Comparison of ENCODE assay signal across 10 mouse cellular contexts in genomic region chr10:121428011-121428711, GRCm38 (mm10). TPM values are rescaled to one million over a fixed set of nuclear protein-coding genes. Genes with fewer than 3 reads are reported as not detected.
DNase-seq lines count a peak whose midpoint lies in the region; TF ChIP-seq lines count a peak whose summit lies in the region.
"Had no signal": no experiment of that assay in that cellular context is flagged by ENCODE, and none has a peak within 500 bp of the region (broad histone marks: within the 10 kb centered on the region; RNA-seq: fewer than 3 reads in every experiment).

No protein-coding gene starts in this region.

- intact Hi-C loops in left cerebral cortex, postnatal 36 days (cut with DNase I): loop anchor here (5.0 kb wide), 1 partner anchor 44 kb away; no protein-coding TSS in a partner anchor

- no peak overlapping the region for H3K4me3 ChIP-seq in layer of hippocampus, adult 2 months
- H3K4me3 ChIP-seq in E14TG2a.4 (replicated peaks; ENCODE audit: low read length): peak overlapping the region; percentile 43
- peak overlapping the region; percentile 54 for H3K4me3 ChIP-seq in brown adipose tissue, adult 24 weeks (ENCODE audit: insufficient read depth, low read depth, low read length)
- H3K4me3 ChIP-seq: forebrain, embryonic 12.5 days had no signal

- peaks cover 99% of the 10 kb centered on the region for H3K4me1 ChIP-seq in E14TG2a.4 (replicated peaks; ENCODE audit: low read depth, low read length)
- H3K4me1 ChIP-seq in brown adipose tissue, adult 24 weeks (ENCODE audit: control insufficient read depth, insufficient read depth, insufficient read length, low read length): peaks cover 60% of the 10 kb centered on the region

- no peak for TF ChIP-seq CTCF in layer of hippocampus, adult 2 months (conservative IDR thresholded peaks at IDR 0.05)
- no peak for TF ChIP-seq CTCF in E14TG2a.4 (conservative IDR thresholded peaks at IDR 0.05; ENCODE audit: low read length)

- no peaks in the 10 kb centered on the region for H3K9me3 ChIP-seq in E14TG2a.4 (ENCODE audit: low read length)
- H3K9me3 ChIP-seq: forebrain, embryonic 12.5 days; megakaryocyte, embryonic 14.5 days had no signal

- H3K36me3 ChIP-seq in E14TG2a.4 (ENCODE audit: insufficient read depth, low read length): peaks cover 9% of the 10 kb centered on the region
- H3K36me3 ChIP-seq: forebrain, embryonic 12.5 days had no signal

- 0 out of 2 replicates have a peak, but pooled peaks cover 5% of the 10 kb centered on the region for H3K27me3 ChIP-seq in E14TG2a.4 (ENCODE audit: insufficient read depth, low read length)

- H3K27ac ChIP-seq in layer of hippocampus, adult 2 months: peak overlapping the region; percentile 55; the same call in 1 of the 2 replicates
- peak overlapping the region; percentile 86 for H3K27ac ChIP-seq in brown adipose tissue, adult 24 weeks (replicated peaks; ENCODE audit: low read depth, low read length)
- H3K27ac ChIP-seq: forebrain, embryonic 12.5 days had no signal

- DNase-seq in layer of hippocampus, adult 2 months (ENCODE audit: low spot score in 2 of 2): no peak
- no peak for DNase-seq in layer of hippocampus, postnatal 25 days (ENCODE audit: extremely low spot score in 1 of 2, low spot score in 1 of 2)
- DNase-seq in left cerebral cortex, postnatal 36 days (ENCODE audit: low spot score in 2 of 2): peak; percentile 50 to 63
- DNase-seq in cerebellum, adult 18-20 months: no peak
- DNase-seq in thymus, postnatal 14 days: no peak
- DNase-seq in layer of hippocampus, adult 11-12 months (ENCODE audit: low spot score): no peak

RNA-seq across cellular contexts. Expression of gene Rassf3, which starts 48.0 kb away (rescaled TPM):
- total RNA-seq in layer of hippocampus, adult 2 months (2021): 1 to 10 TPM; 8.8 to 9.3 TPM
- total RNA-seq in layer of hippocampus, postnatal 25 days (2021): 10 to 100 TPM in 1 of 2 experiments, 1 to 10 TPM in 1; 7.6 to 10.4 TPM
- 17.3 and 25.1 TPM in 2 replicates for polyA plus RNA-seq in brown adipose tissue, adult 24 weeks (2012; ENCODE audit: insufficient read depth, insufficient read length, missing spikeins)
- total RNA-seq in left cerebral cortex, postnatal 36 days (2021): 10 to 100 TPM; 30.8 to 47.3 TPM

Comparison
In these comparisons a context has a peak if more than half of its experiments do, and no peak if none do; other contexts are left out.
1. DNase-seq: peak in left cerebral cortex, postnatal 36 days (2 of 2); none in layer of hippocampus, adult 2 months (0 of 2), layer of hippocampus, postnatal 25 days (0 of 2), cerebellum, adult 18-20 months (0 of 2), thymus, postnatal 14 days (single experiment) and layer of hippocampus, adult 11-12 months (single experiment).